Mouse (Mus musculus) right cerebral cortex, postnatal 25 days (tissue): ENCODE data around the gene Kiss1.
"Not testable (repeated sequence)": the region's sequence is repeated elsewhere in the genome, so short reads cannot be mapped to it uniquely, and the experiment has no call there.

Experiments used
- DNase-seq: peaks from one replicate; pipeline ENCODE4 v3.0.0; 2022

The Kiss1 gene

GRCm38 (mm10) chr1:133323333-133323732 is 1.7 kb downstream of the Kiss1 start:
- no peak for DNase-seq

- no peak for DNase-seq
Observed at GRCm38 (mm10) chr1:133325951-133326350, 4.3 kb downstream of the Kiss1 start.

GRCm38 (mm10) chr1:133327094-133327493 is 5.4 kb downstream of the Kiss1 start:
- DNase-seq = no peak

- DNase-seq = no peak
Observed at GRCm38 (mm10) chr1:133328299-133328795, 6.7 kb downstream of the Kiss1 start.

DNA sequence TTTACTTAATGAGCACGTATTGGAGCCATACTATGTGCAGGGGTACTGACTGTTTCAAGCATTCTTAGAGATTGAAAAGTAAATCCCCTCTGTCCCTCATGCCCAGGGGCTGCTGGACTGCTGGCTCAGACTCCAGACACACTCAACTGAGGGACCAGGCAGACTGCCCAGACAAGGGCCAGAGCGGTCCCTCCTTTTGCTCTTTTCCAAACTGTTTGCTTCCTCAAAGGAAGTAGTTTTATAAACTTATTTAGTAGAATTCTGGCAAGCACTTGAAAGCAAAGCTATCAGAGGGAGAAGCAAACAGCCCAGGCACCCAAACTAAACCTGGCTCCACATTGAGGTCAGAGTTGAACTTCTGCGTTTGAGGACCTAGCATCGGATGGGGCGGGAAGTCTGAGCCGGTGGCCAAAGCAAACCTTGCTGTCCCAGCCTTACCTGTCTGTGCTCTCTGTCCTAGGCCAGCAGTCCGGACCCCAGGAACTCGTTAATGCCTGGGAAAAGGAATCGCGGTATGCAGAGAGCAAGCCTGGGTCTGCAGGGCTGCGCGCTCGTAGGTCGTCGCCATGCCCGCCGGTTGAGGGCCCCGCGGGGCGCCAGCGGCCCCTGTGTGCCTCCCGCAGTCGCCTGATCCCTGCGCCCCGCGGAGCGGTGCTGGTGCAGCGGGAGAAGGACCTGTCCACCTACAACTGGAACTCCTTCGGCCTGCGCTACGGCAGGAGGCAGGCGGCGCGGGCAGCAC is 7.4 kb downstream of the Kiss1 start:
- DNase-seq = no peak

DNA sequence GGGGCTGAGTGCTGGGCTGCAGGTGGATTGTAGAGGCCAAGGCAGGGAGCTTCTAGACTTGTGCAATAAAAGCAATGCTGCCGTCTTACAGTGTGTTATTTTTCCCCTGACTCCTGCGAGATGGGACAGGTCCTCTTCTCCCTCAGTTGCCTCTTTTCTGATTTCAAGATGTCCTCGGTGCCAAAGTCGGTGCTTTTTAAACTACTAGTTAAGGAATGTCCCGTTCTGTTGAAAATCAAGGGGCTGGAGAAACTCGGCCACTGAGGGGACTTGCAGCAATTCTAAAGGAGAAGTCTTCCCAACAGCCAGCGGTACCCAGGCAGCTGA is 7.9 kb downstream of the Kiss1 start:
- DNase-seq = no peak

GRCm38 (mm10) chr1:133331142-133331541 is 9.5 kb downstream of the Kiss1 start:
- DNase-seq = no peak

DNA sequence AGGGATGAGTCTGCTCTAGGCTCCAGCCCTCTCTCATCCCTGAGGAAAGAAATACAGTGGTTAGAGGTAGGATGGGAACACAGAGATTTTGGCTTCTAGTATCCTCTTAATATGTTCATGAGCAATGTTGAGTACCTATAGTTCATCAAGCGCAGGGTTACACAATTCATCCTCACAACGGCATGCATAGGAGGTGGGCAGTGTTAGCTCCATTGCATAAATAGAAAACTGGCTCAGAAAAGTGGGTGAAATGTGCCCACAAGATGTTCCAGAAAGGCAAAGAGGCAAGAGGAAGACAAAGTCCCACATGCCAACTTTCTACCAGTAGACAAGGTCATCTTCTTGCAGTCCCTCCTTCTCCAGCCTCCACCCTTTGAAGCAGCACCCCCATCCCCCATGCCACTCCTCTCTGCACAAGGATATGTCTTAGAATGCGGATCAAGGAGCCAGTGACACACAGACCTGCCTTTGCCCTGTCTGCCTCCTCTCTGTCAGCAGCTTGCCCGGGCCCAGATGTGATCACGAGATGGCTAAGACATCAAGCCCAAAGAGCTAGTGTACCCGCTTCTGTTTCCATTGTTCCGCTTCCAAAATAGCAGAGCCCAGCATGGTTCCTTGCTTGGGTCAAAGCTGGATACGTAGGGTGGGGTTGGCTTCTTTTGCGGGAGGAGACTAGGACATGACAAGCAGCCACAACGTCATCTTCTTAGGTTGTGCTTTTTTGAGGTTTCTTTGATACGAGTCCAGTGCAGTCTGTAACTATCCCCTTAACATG is 11.2 kb downstream of the Kiss1 start:
- no peak for DNase-seq

DNA sequence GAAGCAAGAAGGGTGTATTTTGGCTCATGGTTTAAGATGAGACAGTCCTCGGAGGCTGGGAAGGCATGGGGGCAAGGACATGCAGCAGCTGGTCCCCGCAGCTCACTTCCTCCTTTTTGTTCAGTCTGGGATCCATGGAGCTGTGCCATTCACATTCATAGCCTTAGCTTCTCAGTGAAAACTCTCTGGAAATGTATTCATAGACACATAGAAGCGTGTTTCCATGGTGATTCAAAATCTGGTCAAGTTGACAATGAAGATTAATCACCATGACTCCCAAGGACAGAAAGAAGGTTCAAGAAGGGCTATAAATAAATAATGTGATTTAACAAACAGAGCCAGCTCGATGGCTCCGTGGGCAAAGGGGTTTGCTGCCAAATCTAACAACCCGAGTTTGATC is 12.3 kb downstream of the Kiss1 start:
- DNase-seq = no peak

GRCm38 (mm10) chr1:133340403-133340802 is 18.7 kb downstream of the Kiss1 start:
- not testable (repeated sequence) for DNase-seq

- DNase-seq = no peak
Observed at GRCm38 (mm10) chr1:133344357-133344756, 22.7 kb downstream of the Kiss1 start.

DNA sequence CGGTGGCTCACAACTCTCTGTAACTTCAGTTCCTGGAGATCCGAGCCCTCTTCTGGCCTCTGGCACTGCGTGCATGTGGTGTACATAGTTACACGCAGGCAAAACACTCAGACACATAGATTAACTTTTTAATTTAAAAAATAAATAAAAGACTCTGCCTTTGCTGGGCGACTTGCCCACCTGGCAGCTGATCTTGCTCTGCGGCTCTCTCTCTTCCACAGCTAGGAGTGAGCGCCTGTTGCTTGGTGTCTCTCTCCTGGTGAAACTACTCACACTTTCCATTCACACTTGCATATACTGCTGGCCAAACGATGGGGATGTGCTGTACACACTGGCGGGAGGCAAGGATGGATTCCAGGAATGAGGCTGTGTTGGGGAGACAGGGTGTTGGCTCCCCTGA is 24.9 kb downstream of the Kiss1 start:
- DNase-seq = no peak

DNA sequence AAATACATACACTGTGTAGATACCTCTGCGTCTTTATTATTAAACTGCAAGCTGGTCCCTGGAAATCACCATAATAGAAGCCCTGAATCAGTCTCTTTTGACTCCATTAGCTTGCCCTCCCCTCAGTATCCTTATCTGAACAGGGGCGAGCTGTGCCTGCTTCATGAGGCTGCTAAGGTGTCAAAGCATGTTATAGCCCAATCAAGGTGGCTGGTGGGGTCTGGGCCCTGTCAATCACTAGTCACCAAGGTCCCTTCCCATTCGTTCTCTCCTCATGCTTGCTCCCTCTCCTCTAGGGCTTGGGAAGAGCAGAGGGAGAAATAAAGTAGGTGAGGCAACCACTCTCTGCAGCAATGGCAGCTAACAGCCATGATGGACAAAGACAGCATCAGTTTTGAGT is 25.6 kb downstream of the Kiss1 start:
- no peak for DNase-seq

DNA sequence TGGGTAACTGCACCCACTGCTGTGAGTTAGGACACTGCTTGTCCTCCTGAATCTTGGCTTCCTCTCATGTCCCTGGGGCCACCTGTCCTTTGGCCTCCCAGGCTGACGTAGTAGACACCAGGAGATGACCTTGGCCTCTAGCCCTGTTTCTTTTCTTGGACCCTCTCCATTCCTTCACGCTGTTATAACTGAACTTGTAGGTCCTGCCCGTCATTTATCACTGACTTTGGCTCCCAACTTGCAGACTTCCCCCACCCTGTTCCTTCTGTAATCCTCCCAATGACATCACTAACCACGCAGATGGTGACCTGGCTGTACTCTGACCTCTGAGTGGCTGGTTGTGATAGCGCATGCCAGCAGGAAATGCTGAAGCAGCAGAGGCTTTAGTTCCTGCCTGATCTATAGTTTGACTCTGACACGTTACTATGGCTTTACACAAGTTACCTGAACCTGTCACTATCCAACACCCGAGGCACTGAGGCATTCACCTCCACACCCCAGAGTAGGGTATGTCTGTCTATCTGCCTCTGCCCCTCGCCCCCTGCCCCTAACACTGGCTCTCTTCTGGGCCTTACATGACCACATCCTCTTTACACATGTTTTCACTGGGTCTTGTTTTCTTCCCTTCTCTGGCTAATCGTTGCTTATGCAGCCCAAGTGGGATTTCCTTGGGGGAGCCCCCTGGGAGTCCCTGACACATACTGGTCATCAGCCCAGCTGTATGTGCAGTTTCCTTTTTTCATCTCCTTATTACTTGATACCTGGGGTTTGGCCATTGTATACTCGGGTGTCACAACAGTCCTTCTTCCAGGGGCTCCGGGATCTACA is 26.2 kb downstream of the Kiss1 start:
- no peak for DNase-seq

DNA sequence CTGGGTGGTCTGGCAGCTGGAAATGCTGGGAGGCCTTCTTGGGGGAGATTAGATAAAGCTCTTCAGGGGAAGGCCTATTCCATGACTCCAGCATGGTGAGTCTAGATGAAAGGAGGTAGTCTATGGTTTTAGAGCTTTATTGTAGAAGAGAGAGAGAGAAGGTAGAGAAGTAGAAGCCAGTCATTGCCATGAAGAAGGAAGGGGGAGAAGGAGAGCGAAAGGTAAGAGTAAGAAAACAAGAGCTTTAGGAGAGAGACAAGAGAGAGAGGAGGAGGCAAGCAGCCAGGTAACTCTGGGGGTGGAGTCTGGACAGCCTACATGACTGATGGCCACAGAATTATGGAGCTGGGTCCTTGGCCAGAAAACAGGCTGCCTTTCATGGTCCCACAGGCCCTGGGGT is 28.5 kb downstream of the Kiss1 start, which contains the start of gene Ren1:
Gene Ren1, plus strand, starts transcription at position 301 of the 400 bp plus-strand sequence.
- no peak for DNase-seq

DNA sequence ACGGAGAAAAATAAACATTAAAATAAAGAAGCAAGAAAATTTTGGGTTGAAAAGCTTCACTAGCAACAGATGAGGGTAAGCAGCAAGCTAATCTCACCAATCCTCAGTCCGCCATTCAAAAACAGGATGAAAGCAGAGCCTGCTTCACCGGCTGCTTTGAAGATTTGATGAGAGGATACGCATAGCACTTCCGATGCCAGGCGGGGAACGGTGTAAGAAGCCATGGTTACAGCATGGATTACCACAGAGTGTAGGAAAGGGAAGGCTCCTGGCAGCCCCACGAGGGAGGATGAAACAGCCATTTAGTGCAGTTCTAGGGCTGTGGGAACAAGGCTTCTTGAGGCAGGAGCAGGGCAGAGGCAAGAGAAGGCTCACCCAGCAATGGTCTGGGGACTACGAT is 30.1 kb downstream of the Kiss1 start:
- DNase-seq = no peak

- peak; percentile 82 for DNase-seq
Observed at GRCm38 (mm10) chr1:133353371-133353809, 31.7 kb downstream of the Kiss1 start.

DNA sequence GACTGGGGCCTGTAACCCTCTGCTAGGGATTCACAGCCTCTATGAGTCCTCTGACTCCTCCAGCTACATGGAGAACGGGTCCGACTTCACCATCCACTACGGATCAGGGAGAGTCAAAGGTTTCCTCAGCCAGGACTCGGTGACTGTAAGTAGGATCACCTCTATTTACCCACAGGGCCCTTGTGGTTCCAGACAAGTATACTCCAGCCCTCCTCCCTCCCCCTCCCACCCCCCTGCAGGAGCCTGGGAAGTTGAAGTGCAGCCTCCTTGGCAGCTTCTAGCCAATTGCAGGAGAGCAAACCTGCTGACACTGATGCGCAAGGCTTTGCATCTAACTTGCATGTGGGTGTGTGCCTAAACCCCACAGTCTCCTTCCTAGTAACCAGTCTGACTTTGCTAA is 33.8 kb downstream of the Kiss1 start:
- DNase-seq = no peak

- no peak for DNase-seq
Observed at GRCm38 (mm10) chr1:133355912-133356311, 34.2 kb downstream of the Kiss1 start.

DNA sequence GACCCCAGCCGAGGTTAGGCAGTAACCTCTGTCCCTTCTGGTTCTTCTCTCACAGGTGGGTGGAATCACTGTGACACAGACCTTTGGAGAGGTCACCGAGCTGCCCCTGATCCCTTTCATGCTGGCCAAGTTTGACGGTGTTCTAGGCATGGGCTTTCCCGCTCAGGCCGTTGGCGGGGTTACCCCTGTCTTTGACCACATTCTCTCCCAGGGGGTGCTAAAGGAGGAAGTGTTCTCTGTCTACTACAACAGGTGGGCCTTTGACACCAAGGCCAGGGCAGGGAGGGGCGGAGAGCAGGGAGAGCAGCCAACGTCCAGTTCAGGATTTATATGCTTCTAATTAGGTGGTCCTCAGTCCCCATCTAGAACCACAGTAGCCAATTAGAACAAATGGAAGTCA is 34.7 kb downstream of the Kiss1 start:
- no peak for DNase-seq

DNA sequence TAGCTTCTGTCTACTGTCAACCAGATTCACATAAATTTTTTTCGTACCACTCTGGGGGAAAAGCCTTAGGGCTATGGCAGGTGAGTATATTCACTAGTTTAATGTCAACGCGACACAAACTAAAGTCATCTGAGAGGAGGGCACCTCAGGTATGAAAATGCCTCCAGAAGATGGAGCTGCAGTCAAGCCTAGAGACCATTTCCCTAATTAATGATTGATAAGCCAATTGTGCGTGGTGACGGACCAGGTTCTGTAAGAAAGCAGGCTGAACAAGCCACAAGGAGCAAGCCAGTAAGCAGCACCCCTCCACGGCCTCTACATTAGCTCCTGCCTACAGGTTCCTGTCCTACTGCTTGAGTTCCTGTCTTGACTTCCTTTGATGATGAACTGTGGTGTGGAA is 39.3 kb downstream of the Kiss1 start:
- DNase-seq = no peak

- DNase-seq = no peak
Observed at GRCm38 (mm10) chr1:133362103-133362502, 40.4 kb downstream of the Kiss1 start.

- DNase-seq = peak; percentile 73
Observed at GRCm38 (mm10) chr1:133363276-133364021, 41.8 kb downstream of the Kiss1 start, which contains the start of gene Etnk2. TSS of gene Etnk2 (plus strand) at chr1:133363572.
